ENCODE assay signal across 20 mouse cellular contexts in the genomic region with DNA sequence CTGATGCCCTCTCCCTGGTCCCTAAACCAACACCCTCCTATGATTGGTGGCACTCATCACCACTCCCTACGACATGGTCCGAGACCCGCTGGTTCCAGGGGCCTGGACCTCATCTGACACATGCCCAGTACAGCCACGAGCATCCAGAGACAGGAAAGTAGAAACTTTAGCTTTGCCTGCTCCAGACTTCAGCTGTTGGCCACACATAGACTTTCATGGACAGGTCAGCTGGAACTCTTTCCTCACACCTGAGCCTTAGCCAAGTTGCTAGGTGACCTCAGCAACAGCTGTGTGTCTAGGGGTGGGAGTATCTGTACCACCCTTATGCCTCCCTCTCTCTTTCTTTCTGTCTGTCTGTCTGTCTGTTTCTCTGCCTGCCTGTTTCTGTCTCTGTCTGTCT. TPM values are rescaled to one million over a fixed set of nuclear protein-coding genes. Genes with fewer than 3 reads are reported as not detected.
DNase-seq lines count a peak whose midpoint lies in the region; ATAC-seq and TF ChIP-seq lines count a peak whose summit lies in the region.
"Had no signal": no experiment of that assay in that cellular context is flagged by ENCODE, and none has a peak within 500 bp of the region (broad histone marks: within the 10 kb centered on the region; RNA-seq: fewer than 3 reads in every experiment).

No protein-coding gene starts in this region.

- peaks cover 39% of the 10 kb centered on the region for H3K4me1 ChIP-seq in heart, postnatal 0 days (ENCODE audit: control insufficient read depth, insufficient read depth)
- H3K4me1 ChIP-seq in heart, embryonic 11.5 days (ENCODE audit: control insufficient read depth, insufficient read depth, low read length): peaks cover 10% of the 10 kb centered on the region
- peaks cover 52% of the 10 kb centered on the region; the same call in 1 of the 2 replicates for H3K4me1 ChIP-seq in spleen, adult 2 months (ENCODE audit: control insufficient read depth, insufficient read depth, insufficient read length)

- H3K4me2 ChIP-seq in heart, postnatal 0 days (ENCODE audit: low read depth, low read length): no peak overlapping the region
- no peak overlapping the region for H3K4me2 ChIP-seq in heart, embryonic 11.5 days
- H3K4me2 ChIP-seq: forebrain, embryonic 15.5 days; limb, embryonic 15.5 days had no signal

- no peaks in the 10 kb centered on the region for H3K9me3 ChIP-seq in heart, postnatal 0 days (replicated peaks; ENCODE audit: control insufficient read depth, low read length)
- no peaks in the 10 kb centered on the region for H3K9me3 ChIP-seq in heart, embryonic 11.5 days (replicated peaks; ENCODE audit: control insufficient read depth, low read length)
- H3K9me3 ChIP-seq: forebrain, embryonic 15.5 days; limb, embryonic 15.5 days had no signal

- intact Hi-C loops in left cerebral cortex, postnatal 4 days (cut with DNase I): no loop called here

- no peaks in the 10 kb centered on the region for H3K36me3 ChIP-seq in heart, postnatal 0 days (replicated peaks; ENCODE audit: control insufficient read depth, insufficient read depth, low read length)
- no peaks in the 10 kb centered on the region for H3K36me3 ChIP-seq in heart, embryonic 11.5 days (ENCODE audit: control insufficient read depth, insufficient read depth, low read length)
- H3K36me3 ChIP-seq in spleen, adult 2 months (ENCODE audit: control insufficient read depth, insufficient read depth, low read length): peaks cover 12% of the 10 kb centered on the region
- H3K36me3 ChIP-seq: forebrain, embryonic 15.5 days; limb, embryonic 15.5 days had no signal

- no peak for TF ChIP-seq POLR2A in spleen, adult 2 months (IDR thresholded peaks at IDR 0.05; ENCODE audit: low read depth, low read length)

- H3K9ac ChIP-seq in heart, postnatal 0 days (replicated peaks; ENCODE audit: low read depth, low read length): no peak overlapping the region
- no peak overlapping the region for H3K9ac ChIP-seq in heart, embryonic 11.5 days (ENCODE audit: low read depth, low read length)
- H3K9ac ChIP-seq: forebrain, embryonic 15.5 days; limb, embryonic 15.5 days; liver, postnatal 0 days had no signal

- TF ChIP-seq EP300 in heart, postnatal 0 days (IDR thresholded peaks at IDR 0.05; ENCODE audit: low read depth): no peak

- DNase-seq in heart, postnatal 0 days (ENCODE audit: low spot score): no peak
- no peak for DNase-seq in spleen, adult 2 months (ENCODE audit: low read depth in 1 of 2, low spot score in 2 of 2)
- no peak for DNase-seq in spleen, postnatal 36 days (ENCODE audit: low spot score in 2 of 2)
- DNase-seq in lung, postnatal 10 days: peak; percentile 81
- no peak for DNase-seq in kidney, adult 9 months
- DNase-seq in left cerebral cortex, postnatal 4 days: no peak
- DNase-seq: adrenal gland, postnatal 14 days; cerebellum, adult 11 months; kidney, adult 2 months; kidney, postnatal 14 days; layer of hippocampus, postnatal 36 days; liver, postnatal 0 days; right cerebral cortex, postnatal 25 days had no signal

- peak; percentile 28 for ATAC-seq in heart, postnatal 0 days (ENCODE audit: insufficient read depth, low read depth)
- ATAC-seq in heart, embryonic 11.5 days (replicated peaks; ENCODE audit: insufficient number of reproducible peaks, low FRiP score, low TSS enrichment): no peak
- ATAC-seq: forebrain, embryonic 15.5 days; liver, postnatal 0 days; Patski had no signal

- 53% methylated on average over 4 of the region's 4 CpGs for WGBS in heart, postnatal 0 days
- 76% methylated on average over 4 of the region's 4 CpGs for WGBS in heart, embryonic 11.5 days (ENCODE audit: insufficient replicate concordance)
- 83% methylated on average over 4 of the region's 4 CpGs for WGBS in spleen, adult 2 months

- TF ChIP-seq CTCF in heart, postnatal 0 days (IDR thresholded peaks at IDR 0.05; ENCODE audit: low read depth): no peak
- TF ChIP-seq CTCF in spleen, adult 2 months (IDR thresholded peaks at IDR 0.05; ENCODE audit: extremely low read depth, insufficient read depth, insufficient read length, insufficient replicate concordance): no peak

- no peak overlapping the region for H3K4me3 ChIP-seq in heart, postnatal 0 days (ENCODE audit: low read depth, low read length)
- no peak overlapping the region for H3K4me3 ChIP-seq in heart, embryonic 11.5 days (ENCODE audit: low read depth, low read length)
- no peak overlapping the region for H3K4me3 ChIP-seq in spleen, adult 2 months (ENCODE audit: extremely low read depth, insufficient read depth, insufficient read length)
- H3K4me3 ChIP-seq: forebrain, embryonic 15.5 days; layer of hippocampus, adult 2 months; limb, embryonic 15.5 days had no signal

- no peaks in the 10 kb centered on the region for H3K27me3 ChIP-seq in heart, postnatal 0 days (ENCODE audit: control insufficient read depth, insufficient read depth, low read length)
- no peaks in the 10 kb centered on the region for H3K27me3 ChIP-seq in heart, embryonic 11.5 days (ENCODE audit: control insufficient read depth, insufficient read depth, low read length)
- H3K27me3 ChIP-seq in spleen, adult 2 months (ENCODE audit: control insufficient read depth, insufficient read depth, low read length): no peaks in the 10 kb centered on the region
- H3K27me3 ChIP-seq: forebrain, embryonic 15.5 days; limb, embryonic 15.5 days; Patski had no signal

- no peak overlapping the region for H3K27ac ChIP-seq in heart, postnatal 0 days (ENCODE audit: low read depth)
- H3K27ac ChIP-seq in heart, embryonic 11.5 days (ENCODE audit: low read depth, low read length): no peak overlapping the region
- H3K27ac ChIP-seq in spleen, adult 2 months (ENCODE audit: insufficient read depth, low read length): peak overlapping the region; percentile 2; the same call in 1 of the 2 replicates
- H3K27ac ChIP-seq: forebrain, embryonic 15.5 days; layer of hippocampus, adult 2 months; limb, embryonic 15.5 days had no signal

RNA-seq across cellular contexts. Expression of a gene that starts 15.1 kb away (rescaled TPM):
- total RNA-seq in heart, postnatal 0 days (2014; rRNA removed; ENCODE audit: low replicate concordance): 4.3 and 6.2 TPM in 2 replicates
- 1.4 and 1.6 TPM in 2 replicates for polyA plus RNA-seq in heart, postnatal 0 days (2015; fragmentation: Nextera tagmentation; extraction: Ambion mirVana)
- polyA plus RNA-seq in heart, embryonic 11.5 days (2014; fragmentation: Nextera tagmentation; extraction: Ambion mirVana): 1.6 TPM in 2 replicates
- polyA plus RNA-seq in spleen, adult 2 months (2012; rRNA removed): 82.8 and 87.0 TPM in 2 replicates
- 1 to 10 TPM; 7.2 to 7.9 TPM for total RNA-seq in left cerebral cortex, postnatal 4 days (2021)

RNA-seq across cellular contexts. Expression of a gene that starts 16.4 kb away (rescaled TPM):
- total RNA-seq in heart, postnatal 0 days (2014; rRNA removed; ENCODE audit: low replicate concordance): not detected in 2 replicates
- 0.18 and 0.26 TPM in 2 replicates for polyA plus RNA-seq in heart, postnatal 0 days (2015; fragmentation: Nextera tagmentation; extraction: Ambion mirVana)
- 0.27 and 0.59 TPM in 2 replicates for polyA plus RNA-seq in heart, embryonic 11.5 days (2014; fragmentation: Nextera tagmentation; extraction: Ambion mirVana)
- polyA plus RNA-seq in spleen, adult 2 months (2012; rRNA removed): 0.16 and 0.54 TPM in 2 replicates
- total RNA-seq in left cerebral cortex, postnatal 4 days (2021): under 1 TPM; 0.54 to 0.99 TPM
- total RNA-seq: adrenal gland, postnatal 14 days; midbrain, postnatal 0 days had no signal
- polyA plus RNA-seq: brain, embryonic 14.5 days; kidney, adult 2 months; limb, embryonic 15.5 days; midbrain, postnatal 0 days had no signal

Comparison
In these comparisons a context has a peak if more than half of its experiments do, and no peak if none do; other contexts are left out.
1. RNA of a gene that starts 15.1 kb away (polyA plus RNA-seq): 82.8 to 87.0 TPM in spleen, adult 2 months; 1.6 TPM in heart, embryonic 11.5 days and 1.4 to 1.6 TPM in heart, postnatal 0 days; every median in the first group is over 10 times any median in the second.